ENCODE assay signal across 18 mouse cellular contexts in the genomic region with DNA sequence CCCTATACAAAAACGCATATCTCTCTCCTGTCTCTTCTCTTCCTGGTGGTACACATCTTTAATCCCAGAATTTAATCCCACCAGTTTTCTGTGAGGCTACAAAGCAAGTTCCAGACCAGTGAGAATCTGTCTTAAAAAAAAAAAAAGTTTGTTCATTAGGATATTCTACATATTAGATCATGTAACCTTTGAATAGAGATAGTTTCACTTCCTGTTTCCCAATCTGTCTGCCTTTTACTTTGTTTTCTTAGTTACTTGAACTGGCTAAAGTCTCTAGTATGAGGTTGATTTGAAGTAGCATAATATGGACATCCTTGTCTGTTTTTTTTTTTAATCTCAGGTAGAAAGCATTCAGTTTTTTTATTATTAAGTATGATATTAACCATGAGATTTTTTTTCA. TPM values are rescaled to one million over a fixed set of nuclear protein-coding genes. Genes with fewer than 3 reads are reported as not detected.
A peak's percentile ranks its signal among the peaks of the same experiment; 100 is the strongest.
DNase-seq lines count a peak whose midpoint lies in the region; ATAC-seq lines count a peak whose summit lies in the region.
"Had no signal": no experiment of that assay in that cellular context is flagged by ENCODE, and none has a peak within 500 bp of the region (broad histone marks: within the 10 kb centered on the region; RNA-seq: fewer than 3 reads in every experiment).

No protein-coding gene starts in this region.

- peak; percentile 1 for DNase-seq in retina, adult 2 months (ENCODE audit: low read depth, low spot score)
- DNase-seq in retina, embryonic 14.5 days (ENCODE audit: low spot score): no peak
- no peak for DNase-seq in spleen, postnatal 4 days (ENCODE audit: low spot score in 2 of 2)
- DNase-seq in frontal cortex, postnatal 36 days (ENCODE audit: low spot score in 2 of 2): no peak
- DNase-seq: adrenal gland, adult 8-10 months; adrenal gland, postnatal 14 days; adrenal gland, postnatal 36 days; cerebellum, adult 11-12 months; cerebellum, adult 2 months; cerebellum, adult 9-10 months; cerebellum, postnatal 10 days; cerebellum, postnatal 25 days had no signal

- peak; percentile 50 for ATAC-seq in granulocyte monocyte progenitor cell, adult 5-6 weeks (replicated peaks; ENCODE audit: poor library complexity, severe bottlenecking)
- ATAC-seq: activated CD4-positive, CD25-positive, alpha-beta regulatory T cell, adult 4 months; forebrain, embryonic 13.5 days; forebrain, embryonic 15.5 days; Patski had no signal

RNA-seq across cellular contexts. Expression of a gene that starts 37.8 kb away (rescaled TPM):
- total RNA-seq in granulocyte monocyte progenitor cell, adult 5-6 weeks (2014; fragmentation: Nextera tagmentation): 0.26 and 0.41 TPM in 2 replicates
- 0.30 and 0.88 TPM in 2 replicates for total RNA-seq in granulocyte monocyte progenitor cell, adult 5-6 weeks (2017)

RNA-seq across cellular contexts. Expression of a gene that starts 58.5 kb away (rescaled TPM):
- total RNA-seq in granulocyte monocyte progenitor cell, adult 5-6 weeks (2014; fragmentation: Nextera tagmentation): 2.5 TPM in 1 of 2 replicates, not detected in the other
- total RNA-seq in granulocyte monocyte progenitor cell, adult 5-6 weeks (2017): not detected in 2 replicates
- total RNA-seq: G1E had no signal
